Mouse (Mus musculus): ENCODE results near the gene Ptpn14. TPM values are rescaled to one million over a fixed set of nuclear protein-coding genes. Genes with fewer than 3 reads are reported as not detected.

The Ptpn14 gene
- polyA plus RNA-seq (2014; fragmentation: Illumina TruSeq; extraction: RNeasy Lipid Tissue Mini Kit (QIAGEN cat#74804); ENCODE audit: low read depth, low replicate concordance), result 6.1 TPM

GRCm38 (mm10) chr1:189727884-189728783 is at the start of gene Ptpn14:
Ptpn14 (plus strand) TSS chr1:189728268.

GRCm38 (mm10) chr1:189687654-189688387 is 40.2 kb upstream of the Ptpn14 start, which contains the start of gene Cenpf:
Cenpf (minus strand) TSS chr1:189688086.

GRCm38 (mm10) chr1:189921818-189922592 is 193.9 kb downstream of the Ptpn14 start, which contains the start of gene Smyd2:
Smyd2 (minus strand) TSS chr1:189922363.

Other genes with a start within 250 kb of the Ptpn14 start
- gene Cenpf, start 40.2 kb upstream of the Ptpn14 start, polyA plus RNA-seq (2014; fragmentation: Illumina TruSeq; extraction: RNeasy Lipid Tissue Mini Kit (QIAGEN cat#74804); ENCODE audit: low read depth, low replicate concordance), result 0.44 TPM
- 4.2 TPM for gene Smyd2, start 194.1 kb downstream of the Ptpn14 start, polyA plus RNA-seq (2014; fragmentation: Illumina TruSeq; extraction: RNeasy Lipid Tissue Mini Kit (QIAGEN cat#74804); ENCODE audit: low read depth, low replicate concordance)